Comparison of ENCODE assay signal across 8 mouse cellular contexts in the genomic region with DNA sequence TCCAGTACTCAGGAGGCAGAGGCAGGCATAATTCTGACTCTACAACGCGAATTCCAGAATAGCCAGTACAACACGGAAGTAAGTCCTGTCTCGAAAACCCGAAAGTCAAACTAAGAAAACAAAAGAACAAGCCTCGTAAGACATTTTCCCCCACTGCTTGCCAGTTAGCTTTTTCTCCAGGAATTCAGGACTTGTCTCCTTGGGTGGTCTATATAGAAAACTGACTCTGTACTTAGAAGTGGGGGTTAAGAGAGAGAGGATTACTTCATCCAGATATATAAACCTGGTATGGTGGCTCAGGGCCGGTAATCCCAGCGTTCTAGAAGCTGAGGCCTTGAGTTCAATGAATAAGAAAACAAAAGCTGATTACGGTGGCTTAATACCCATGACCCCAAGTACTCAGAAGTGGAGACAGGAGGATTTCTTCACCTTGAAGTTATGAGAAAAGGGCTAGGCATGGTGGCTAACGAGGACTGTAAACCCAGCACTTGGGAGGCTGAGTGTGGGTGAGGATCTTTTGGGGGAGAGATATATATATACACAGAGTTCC. TPM values are rescaled to one million over a fixed set of nuclear protein-coding genes. Genes with fewer than 3 reads are reported as not detected.
A peak's percentile ranks its signal among the peaks of the same experiment; 100 is the strongest.
DNase-seq lines count a peak whose midpoint lies in the region; ATAC-seq and TF ChIP-seq lines count a peak whose summit lies in the region.

No protein-coding gene starts in this region.

- peak overlapping the region; percentile 57 for H3K4me2 ChIP-seq in intestine, embryonic 16.5 days (ENCODE audit: low read depth, low read length)
- H3K4me2 ChIP-seq in neural tube, embryonic 13.5 days, result peak overlapping the region; percentile 66

- no peak for TF ChIP-seq CTCF in layer of hippocampus, adult 2 months (conservative IDR thresholded peaks at IDR 0.05)

- H3K9ac ChIP-seq in intestine, embryonic 16.5 days (ENCODE audit: low read depth, low read length), result peak overlapping the region; percentile 76
- peak overlapping the region; percentile 78 for H3K9ac ChIP-seq in neural tube, embryonic 13.5 days

- no peaks in the 10 kb centered on the region for H3K27me3 ChIP-seq in embryonic facial prominence, embryonic 10.5 days (replicated peaks; ENCODE audit: low read depth, poor library complexity, severe bottlenecking)
- no peaks in the 10 kb centered on the region for H3K27me3 ChIP-seq in intestine, embryonic 16.5 days (replicated peaks; ENCODE audit: control insufficient read depth, insufficient read depth, low read length)
- no peaks in the 10 kb centered on the region for H3K27me3 ChIP-seq in neural tube, embryonic 13.5 days

- H3K9me3 ChIP-seq in embryonic facial prominence, embryonic 10.5 days, result no peaks in the 10 kb centered on the region; the same call in 1 of the 2 replicates
- no peaks in the 10 kb centered on the region for H3K9me3 ChIP-seq in intestine, embryonic 16.5 days (ENCODE audit: control insufficient read depth, low read length)
- no peaks in the 10 kb centered on the region for H3K9me3 ChIP-seq in neural tube, embryonic 13.5 days

- peaks cover 17% of the 10 kb centered on the region for H3K4me1 ChIP-seq in embryonic facial prominence, embryonic 10.5 days
- H3K4me1 ChIP-seq in intestine, embryonic 16.5 days (ENCODE audit: control insufficient read depth, insufficient read depth, low read length), result peaks cover 2% of the 10 kb centered on the region; the same call in 1 of the 2 replicates
- peaks cover 15% of the 10 kb centered on the region for H3K4me1 ChIP-seq in neural tube, embryonic 13.5 days (replicated peaks)

- no peak for DNase-seq in layer of hippocampus, adult 2 months (ENCODE audit: low spot score in 2 of 2)
- DNase-seq in layer of hippocampus, postnatal 25 days (ENCODE audit: extremely low spot score in 1 of 2, low spot score in 1 of 2), result no peak
- DNase-seq in embryonic facial prominence, embryonic 10.5 days (ENCODE audit: low spot score), result no peak
- DNase-seq in frontal cortex, postnatal 10 days (ENCODE audit: low spot score in 2 of 2), result no peak
- no peak for DNase-seq in cerebellum, postnatal 10 days
- DNase-seq in frontal cortex, postnatal 14 days (ENCODE audit: low spot score in 2 of 2), result no peak

- peak overlapping the region; percentile 94 for H3K27ac ChIP-seq in layer of hippocampus, adult 2 months
- H3K27ac ChIP-seq in embryonic facial prominence, embryonic 10.5 days (replicated peaks), result peak overlapping the region; percentile 87
- H3K27ac ChIP-seq in intestine, embryonic 16.5 days (ENCODE audit: low read length), result peak overlapping the region; percentile 92
- peak overlapping the region; percentile 78 for H3K27ac ChIP-seq in neural tube, embryonic 13.5 days (replicated peaks)

- ATAC-seq in intestine, embryonic 16.5 days, result no peak; the same call in 1 of the 2 replicates
- no peak for ATAC-seq in neural tube, embryonic 13.5 days (ENCODE audit: low read depth)

- 42% methylated on average over 10 of the region's 10 CpGs for WGBS in embryonic facial prominence, embryonic 10.5 days
- 29% methylated on average over 10 of the region's 10 CpGs for WGBS in intestine, embryonic 16.5 days
- 36% methylated on average over 10 of the region's 10 CpGs for WGBS in neural tube, embryonic 13.5 days

- H3K36me3 ChIP-seq in embryonic facial prominence, embryonic 10.5 days (replicated peaks), result no peaks in the 10 kb centered on the region
- no peaks in the 10 kb centered on the region for H3K36me3 ChIP-seq in intestine, embryonic 16.5 days (ENCODE audit: control insufficient read depth, insufficient read depth, low read length)
- H3K36me3 ChIP-seq in neural tube, embryonic 13.5 days, result no peaks in the 10 kb centered on the region

- peak overlapping the region; percentile 84 for H3K4me3 ChIP-seq in layer of hippocampus, adult 2 months
- H3K4me3 ChIP-seq in embryonic facial prominence, embryonic 10.5 days, result peak overlapping the region; percentile 63
- peak overlapping the region; percentile 70 for H3K4me3 ChIP-seq in intestine, embryonic 16.5 days (ENCODE audit: low read length)
- H3K4me3 ChIP-seq in neural tube, embryonic 13.5 days, result peak overlapping the region; percentile 56

RNA-seq across cellular contexts. Expression of a gene that starts 3.4 kb away (rescaled TPM):
- 1 to 10 TPM; 4.7 to 5.6 TPM for total RNA-seq in layer of hippocampus, adult 2 months (2021)
- total RNA-seq in layer of hippocampus, postnatal 25 days (2021), result 1 to 10 TPM; 5.6 to 6.0 TPM
- 2.6 and 4.1 TPM in 2 replicates for polyA plus RNA-seq in embryonic facial prominence, embryonic 10.5 days (2016; fragmentation: Nextera tagmentation; extraction: Ambion mirVana)
- polyA plus RNA-seq in intestine, embryonic 16.5 days (2015; fragmentation: Nextera tagmentation; extraction: Ambion mirVana), result 17.8 and 22.9 TPM in 2 replicates
- polyA plus RNA-seq in neural tube, embryonic 13.5 days (2015; fragmentation: Nextera tagmentation; extraction: Ambion mirVana), result 4.5 and 4.8 TPM in 2 replicates

RNA-seq across cellular contexts. Expression of a gene that starts 10.2 kb away (rescaled TPM):
- total RNA-seq in layer of hippocampus, adult 2 months (2021), result 10 to 100 TPM; 13.0 to 13.4 TPM
- total RNA-seq in layer of hippocampus, postnatal 25 days (2021), result 10 to 100 TPM; 11.2 to 12.4 TPM
- polyA plus RNA-seq in embryonic facial prominence, embryonic 10.5 days (2016; fragmentation: Nextera tagmentation; extraction: Ambion mirVana), result 0.68 and 0.86 TPM in 2 replicates
- 1.4 TPM in 2 replicates for polyA plus RNA-seq in intestine, embryonic 16.5 days (2015; fragmentation: Nextera tagmentation; extraction: Ambion mirVana)
- 0.51 and 0.91 TPM in 2 replicates for polyA plus RNA-seq in neural tube, embryonic 13.5 days (2015; fragmentation: Nextera tagmentation; extraction: Ambion mirVana)

RNA-seq across cellular contexts. Expression of a gene that starts 22.2 kb away (rescaled TPM):
- 100 to 1,000 TPM; 172 to 204 TPM for total RNA-seq in layer of hippocampus, adult 2 months (2021)
- total RNA-seq in layer of hippocampus, postnatal 25 days (2021), result 100 to 1,000 TPM; 132 to 182 TPM
- 0.23 and 0.35 TPM in 2 replicates for polyA plus RNA-seq in embryonic facial prominence, embryonic 10.5 days (2016; fragmentation: Nextera tagmentation; extraction: Ambion mirVana)
- polyA plus RNA-seq in intestine, embryonic 16.5 days (2015; fragmentation: Nextera tagmentation; extraction: Ambion mirVana), result 0.12 and 0.15 TPM in 2 replicates
- 8.7 and 9.7 TPM in 2 replicates for polyA plus RNA-seq in neural tube, embryonic 13.5 days (2015; fragmentation: Nextera tagmentation; extraction: Ambion mirVana)

RNA-seq across cellular contexts. Expression of a gene that starts 39.6 kb away (rescaled TPM):
- total RNA-seq in layer of hippocampus, adult 2 months (2021), result under 1 TPM in 1 of 2 experiments, not detected in 1; 0.28 TPM
- under 1 TPM; 0.27 to 0.38 TPM for total RNA-seq in layer of hippocampus, postnatal 25 days (2021)
- polyA plus RNA-seq in embryonic facial prominence, embryonic 10.5 days (2016; fragmentation: Nextera tagmentation; extraction: Ambion mirVana), result 0.22 TPM in 1 of 2 replicates, not detected in the other
- not detected in 2 replicates for polyA plus RNA-seq in intestine, embryonic 16.5 days (2015; fragmentation: Nextera tagmentation; extraction: Ambion mirVana)
- polyA plus RNA-seq in neural tube, embryonic 13.5 days (2015; fragmentation: Nextera tagmentation; extraction: Ambion mirVana), result 0.35 and 0.47 TPM in 2 replicates

RNA-seq across cellular contexts. Expression of a gene that starts 48.3 kb away (rescaled TPM):
- 10 to 100 TPM; 15.0 to 15.8 TPM for total RNA-seq in layer of hippocampus, adult 2 months (2021)
- 10 to 100 TPM; 13.4 to 14.3 TPM for total RNA-seq in layer of hippocampus, postnatal 25 days (2021)
- polyA plus RNA-seq in embryonic facial prominence, embryonic 10.5 days (2016; fragmentation: Nextera tagmentation; extraction: Ambion mirVana), result 4.5 and 4.6 TPM in 2 replicates
- polyA plus RNA-seq in intestine, embryonic 16.5 days (2015; fragmentation: Nextera tagmentation; extraction: Ambion mirVana), result 2.7 TPM in 2 replicates
- 4.6 and 4.8 TPM in 2 replicates for polyA plus RNA-seq in neural tube, embryonic 13.5 days (2015; fragmentation: Nextera tagmentation; extraction: Ambion mirVana)
